Mouse (Mus musculus): ENCODE data around the gene Srd5a3. TPM values are rescaled to one million over a fixed set of nuclear protein-coding genes. Genes with fewer than 3 reads are reported as not detected.

Srd5a3 gene
- polyA plus RNA-seq, 1 experiment, result 7.8 TPM

- Histone ChIP-seq H3K4me3 (ENCODE audit: control insufficient read depth, low read depth, low read length) (no peak overlapping the region), H3K27ac (ENCODE audit: control insufficient read depth, insufficient read depth, low read depth, low read length) (no peak overlapping the region), H3K27me3 (ENCODE audit: control insufficient read depth, insufficient read depth, low read length) (no peaks in the 10 kb centered on the region), H3K4me1 (ENCODE audit: control insufficient read depth, insufficient read depth, low read length) (no peaks in the 10 kb centered on the region), H3K36me3 (ENCODE audit: control insufficient read depth, insufficient read depth, low read length) (no peaks in the 10 kb centered on the region)
- TF ChIP-seq POLR2A (IDR thresholded peaks at IDR 0.05; ENCODE audit: control insufficient read depth, low read depth, low read length) (no peak), CTCF (IDR thresholded peaks at IDR 0.05; ENCODE audit: control insufficient read depth, insufficient read depth, insufficient replicate concordance, low read depth, low read length) (no peak)
Observed at GRCm38 (mm10) chr5:76118441-76118840, 21.6 kb upstream of the Srd5a3 start.

GRCm38 (mm10) chr5:76120634-76121033 is 19.4 kb upstream of the Srd5a3 start:
- Histone ChIP-seq H3K4me3 (ENCODE audit: control insufficient read depth, low read depth, low read length) (no peak overlapping the region), H3K27ac (ENCODE audit: control insufficient read depth, insufficient read depth, low read depth, low read length) (no peak overlapping the region), H3K4me1 (ENCODE audit: control insufficient read depth, insufficient read depth, low read length) (no peaks in the 10 kb centered on the region), H3K27me3 (ENCODE audit: control insufficient read depth, insufficient read depth, low read length) (no peaks in the 10 kb centered on the region), H3K36me3 (ENCODE audit: control insufficient read depth, insufficient read depth, low read length) (no peaks in the 10 kb centered on the region)
- TF ChIP-seq POLR2A (IDR thresholded peaks at IDR 0.05; ENCODE audit: control insufficient read depth, low read depth, low read length) (no peak), CTCF (IDR thresholded peaks at IDR 0.05; ENCODE audit: control insufficient read depth, insufficient read depth, insufficient replicate concordance, low read depth, low read length) (no peak)

- H3K4me3 ChIP-seq (ENCODE audit: control insufficient read depth, low read depth, low read length), result no peak overlapping the region
Observed at GRCm38 (mm10) chr5:76127584-76128316, 12.3 kb upstream of the Srd5a3 start.

GRCm38 (mm10) chr5:76130292-76130691 is 9.8 kb upstream of the Srd5a3 start:
- H3K27ac ChIP-seq (ENCODE audit: control insufficient read depth, insufficient read depth, low read depth, low read length), result no peak overlapping the region
- TF ChIP-seq CTCF (IDR thresholded peaks at IDR 0.05; ENCODE audit: control insufficient read depth, insufficient read depth, insufficient replicate concordance, low read depth, low read length) (no peak), POLR2A (IDR thresholded peaks at IDR 0.05; ENCODE audit: control insufficient read depth, low read depth, low read length) (no peak)
- no peaks in the 10 kb centered on the region for H3K4me1 ChIP-seq (ENCODE audit: control insufficient read depth, insufficient read depth, low read length)
- no peak overlapping the region for H3K4me3 ChIP-seq (ENCODE audit: control insufficient read depth, low read depth, low read length)
- no peaks in the 10 kb centered on the region for H3K36me3 ChIP-seq (ENCODE audit: control insufficient read depth, insufficient read depth, low read length)
- H3K27me3 ChIP-seq (ENCODE audit: control insufficient read depth, insufficient read depth, low read length), result no peaks in the 10 kb centered on the region

More at GRCm38 (mm10) chr5:76127584-76128316, 12.3 kb upstream of the Srd5a3 start:
- TF ChIP-seq POLR2A (IDR thresholded peaks at IDR 0.05; ENCODE audit: control insufficient read depth, low read depth, low read length) (no peak), CTCF (IDR thresholded peaks at IDR 0.05; ENCODE audit: control insufficient read depth, insufficient read depth, insufficient replicate concordance, low read depth, low read length) (no peak)
- Histone ChIP-seq H3K36me3 (ENCODE audit: control insufficient read depth, insufficient read depth, low read length) (no peaks in the 10 kb centered on the region), H3K27me3 (ENCODE audit: control insufficient read depth, insufficient read depth, low read length) (no peaks in the 10 kb centered on the region), H3K4me1 (ENCODE audit: control insufficient read depth, insufficient read depth, low read length) (no peaks in the 10 kb centered on the region), H3K27ac (ENCODE audit: control insufficient read depth, insufficient read depth, low read depth, low read length) (no peak overlapping the region)

GRCm38 (mm10) chr5:76131990-76132389 is 8.1 kb upstream of the Srd5a3 start:
- TF ChIP-seq CTCF (IDR thresholded peaks at IDR 0.05; ENCODE audit: control insufficient read depth, insufficient read depth, insufficient replicate concordance, low read depth, low read length) (no peak), POLR2A (IDR thresholded peaks at IDR 0.05; ENCODE audit: control insufficient read depth, low read depth, low read length) (no peak)
- Histone ChIP-seq H3K4me3 (ENCODE audit: control insufficient read depth, low read depth, low read length) (no peak overlapping the region), H3K36me3 (ENCODE audit: control insufficient read depth, insufficient read depth, low read length) (no peaks in the 10 kb centered on the region), H3K4me1 (ENCODE audit: control insufficient read depth, insufficient read depth, low read length) (no peaks in the 10 kb centered on the region), H3K27ac (ENCODE audit: control insufficient read depth, insufficient read depth, low read depth, low read length) (no peak overlapping the region), H3K27me3 (ENCODE audit: control insufficient read depth, insufficient read depth, low read length) (no peaks in the 10 kb centered on the region)

- Histone ChIP-seq H3K27ac (ENCODE audit: control insufficient read depth, insufficient read depth, low read depth, low read length) (no peak overlapping the region), H3K4me1 (ENCODE audit: control insufficient read depth, insufficient read depth, low read length) (peaks cover 9% of the 10 kb centered on the region), H3K36me3 (ENCODE audit: control insufficient read depth, insufficient read depth, low read length) (no peaks in the 10 kb centered on the region), H3K4me3 (ENCODE audit: control insufficient read depth, low read depth, low read length) (no peak overlapping the region), H3K27me3 (ENCODE audit: control insufficient read depth, insufficient read depth, low read length) (no peaks in the 10 kb centered on the region)
- TF ChIP-seq POLR2A (IDR thresholded peaks at IDR 0.05; ENCODE audit: control insufficient read depth, low read depth, low read length) (no peak), CTCF (IDR thresholded peaks at IDR 0.05; ENCODE audit: control insufficient read depth, insufficient read depth, insufficient replicate concordance, low read depth, low read length) (no peak)
Observed at GRCm38 (mm10) chr5:76135644-76136043, 4.4 kb upstream of the Srd5a3 start.

- no peaks in the 10 kb centered on the region for H3K36me3 ChIP-seq (ENCODE audit: control insufficient read depth, insufficient read depth, low read length)
- H3K27ac ChIP-seq (ENCODE audit: control insufficient read depth, insufficient read depth, low read depth, low read length), result no peak overlapping the region
- H3K27me3 ChIP-seq (ENCODE audit: control insufficient read depth, insufficient read depth, low read length), result no peaks in the 10 kb centered on the region
- no peak for TF ChIP-seq CTCF (IDR thresholded peaks at IDR 0.05; ENCODE audit: control insufficient read depth, insufficient read depth, insufficient replicate concordance, low read depth, low read length)
- TF ChIP-seq POLR2A (IDR thresholded peaks at IDR 0.05; ENCODE audit: control insufficient read depth, low read depth, low read length), result no peak
- peaks cover 9% of the 10 kb centered on the region for H3K4me1 ChIP-seq (ENCODE audit: control insufficient read depth, insufficient read depth, low read length)
- H3K4me3 ChIP-seq (ENCODE audit: control insufficient read depth, low read depth, low read length), result no peak overlapping the region
Observed at GRCm38 (mm10) chr5:76136271-76136670, 3.8 kb upstream of the Srd5a3 start.

All from testis, adult 2 months (tissue).